Mouse (Mus musculus) liver, adult 2 months (tissue): ENCODE measurements at regions not wholly inside any gene's neighbourhood (a gene's known extent, or its start where the extent isn't known, plus 50 kb on each side); places are given as distances from the start of the nearest gene placed in this dataset.

Experiments
- CTCF ChIP-seq: fragments of 200-500 bp; IDR thresholded peaks from 2 replicates; pipeline ENCODE4 v1.5.1; 2011; ENCODE audit warnings: low read depth, low read length, control low read depth
- POLR2A ChIP-seq: fragments of 200-500 bp; IDR thresholded peaks from 2 replicates; pipeline ENCODE4 v1.6.1; 2011; ENCODE audit warnings: low read length, control low read depth; ENCODE audit not compliant: insufficient read depth; ENCODE audit errors: extremely low read depth

DNA sequence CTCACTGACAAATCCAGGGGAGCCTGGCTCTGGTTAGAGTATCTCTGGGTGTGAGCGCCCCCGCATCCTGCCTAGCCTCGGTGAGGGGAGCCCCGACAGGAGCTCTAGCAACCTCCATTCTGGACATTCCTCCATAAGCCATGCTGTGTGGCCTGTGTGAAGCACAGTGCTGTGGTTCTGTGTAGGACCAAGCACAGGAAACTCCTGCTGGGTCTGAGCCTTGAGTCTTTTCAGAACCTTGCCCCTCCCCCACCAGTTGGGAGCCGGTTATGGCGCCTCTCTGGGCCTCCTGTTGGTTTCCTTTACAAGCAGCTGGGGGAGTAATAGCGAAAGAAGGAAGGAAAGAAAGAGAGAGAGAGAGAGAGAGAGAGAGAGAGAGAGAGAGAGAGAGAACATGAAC is 124.0 kb downstream of the Zfp36l2 start:
- TF ChIP-seq POLR2A: no peak
- no peak for TF ChIP-seq CTCF
